Mouse (Mus musculus): Measurements from ENCODE around the gene Ppp1r15a.

DNA sequence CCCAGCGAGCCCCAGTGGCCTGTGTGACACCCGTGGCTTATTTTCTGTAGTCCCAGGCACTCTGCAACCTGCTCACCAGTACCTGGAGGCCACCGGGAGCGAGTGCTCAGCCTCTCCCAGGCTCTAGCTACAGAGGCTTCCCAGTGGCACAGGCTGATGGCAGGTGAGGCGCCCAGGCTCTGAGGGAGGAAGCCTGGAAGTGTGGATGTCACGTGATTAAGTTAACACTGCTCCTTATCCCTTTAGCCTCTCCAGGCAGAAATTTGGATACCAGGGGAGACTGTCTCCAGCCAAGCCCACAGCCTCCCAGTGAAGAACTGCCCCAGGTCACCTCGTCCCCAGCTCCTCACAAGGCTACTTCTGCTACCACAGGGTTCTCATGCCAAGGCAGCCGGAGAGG is 27.5 kb upstream of the Ppp1r15a start:
- TF ChIP-seq POLR2A (IDR thresholded peaks at IDR 0.05; ENCODE audit: borderline replicate concordance, insufficient read depth, low read length) (no peak), CTCF (IDR thresholded peaks at IDR 0.05; ENCODE audit: borderline replicate concordance, insufficient read depth, low read depth, low read length) (no peak)
